Mouse (Mus musculus) neutrophil, adult 83 days (primary cell): Measurements from ENCODE around the gene Telo2. TPM values are rescaled to one million over a fixed set of nuclear protein-coding genes. Genes with fewer than 3 reads are reported as not detected.

Source experiments
- total RNA-seq, 2 experiments: library from RNA; stranded (reverse); gene quantifications; one replicate each; pipeline ENCODE4 v1.2.4; 2023

Gene Telo2
- 10 to 100 TPM; 10.4 to 11.8 TPM for total RNA-seq

GRCm38 (mm10) chr17:25115664-25116432 is at the start of gene Telo2:
Telo2 (minus strand) TSS chr17:25115967.

GRCm38 (mm10) chr17:25162161-25162560 is 46.4 kb upstream of the Telo2 start, which contains the start of gene Ccdc154:
Ccdc154 (plus strand) TSS chr17:25162461.

GRCm38 (mm10) chr17:25133275-25133698 is 17.5 kb upstream of the Telo2 start, which contains the start of gene Clcn7:
Clcn7 (plus strand) TSS chr17:25133391.

GRCm38 (mm10) chr17:25120406-25120805 is 4.6 kb upstream of the Telo2 start, which contains the start of gene Ptx4:
Ptx4 (plus strand) TSS chr17:25120760.

GRCm38 (mm10) chr17:25083444-25083931 is 32.3 kb downstream of the Telo2 start, which contains the start of gene Tmem204:
Tmem204 (minus strand) TSS chr17:25083591.

Other genes with a start within 250 kb of the Telo2 start
- under 1 TPM; 0.15 to 0.42 TPM for gene Igfals, start 250.0 kb downstream of the Telo2 start, total RNA-seq
- gene Nubp2, start 229.6 kb downstream of the Telo2 start, total RNA-seq, result 10 to 100 TPM; 36.0 to 39.5 TPM
- 10 to 100 TPM; 20.6 to 24.6 TPM for gene Spsb3, start 229.3 kb downstream of the Telo2 start, total RNA-seq
- 10 to 100 TPM; 11.7 to 16.5 TPM for gene Eme2, start 220.9 kb downstream of the Telo2 start, total RNA-seq
- 10 to 100 TPM; 14.6 to 18.9 TPM for gene Mrps34, start 220.9 kb downstream of the Telo2 start, total RNA-seq
- gene Nme3, start 219.5 kb downstream of the Telo2 start, total RNA-seq, result 10 to 100 TPM; 15.6 to 23.0 TPM
- 10 to 100 TPM; 61.9 to 68.8 TPM for gene Mapk8ip3, start 179.0 kb downstream of the Telo2 start, total RNA-seq
- gene Jpt2, start 155.3 kb downstream of the Telo2 start, total RNA-seq, result 10 to 100 TPM; 36.4 to 38.8 TPM
- gene Cramp1l, start 100.2 kb downstream of the Telo2 start, total RNA-seq, result 10 to 100 TPM; 29.6 to 30.1 TPM
- gene Ift140, start 99.9 kb downstream of the Telo2 start, total RNA-seq, result 10 to 100 TPM; 13.2 to 21.9 TPM
- not detected for gene Tmem204, start 32.4 kb downstream of the Telo2 start, total RNA-seq
- gene Ptx4, start 4.8 kb upstream of the Telo2 start, total RNA-seq, result not detected
- 10 to 100 TPM; 27.5 to 31.4 TPM for gene Clcn7, start 17.4 kb upstream of the Telo2 start, total RNA-seq
- under 1 TPM in 1 of 2 experiments, not detected in 1; 0.22 TPM for gene Ccdc154, start 46.5 kb upstream of the Telo2 start, total RNA-seq
- not detected for gene Gm38655, start 59.5 kb upstream of the Telo2 start, total RNA-seq
- gene BC003965, start 68.6 kb upstream of the Telo2 start, total RNA-seq, result 1 to 10 TPM; 5.6 to 6.3 TPM
- 10 to 100 TPM; 15.9 to 21.7 TPM for gene Unkl, start 72.4 kb upstream of the Telo2 start, total RNA-seq
- gene Gnptg, start 124.2 kb upstream of the Telo2 start, total RNA-seq, result 10 to 100 TPM; 13.4 to 15.4 TPM
- 1 to 10 TPM; 7.6 to 7.7 TPM for gene Tsr3, start 124.2 kb upstream of the Telo2 start, total RNA-seq
- 1 to 10 TPM; 5.4 to 8.2 TPM for gene Baiap3, start 140.4 kb upstream of the Telo2 start, total RNA-seq
- 100 to 1,000 TPM; 193 to 202 TPM for gene Ube2i, start 158.7 kb upstream of the Telo2 start, total RNA-seq
- gene Prss34, start 182.4 kb upstream of the Telo2 start, total RNA-seq, result 100 to 1,000 TPM; 125 to 158 TPM
- gene Prss28, start 192.7 kb upstream of the Telo2 start, total RNA-seq, result not detected
- gene Prss29, start 202.7 kb upstream of the Telo2 start, total RNA-seq, result not detected
- gene Tpsab1, start 229.6 kb upstream of the Telo2 start, total RNA-seq, result not detected